Mouse (Mus musculus) heart, embryonic 10.5 days (tissue): Measurements from ENCODE around the gene Bpifa2. TPM values are rescaled to one million over a fixed set of nuclear protein-coding genes. Genes with fewer than 3 reads are reported as not detected.

Experiments
- DNase-seq: peaks from one replicate; pipeline ENCODE4 v3.0.0-alpha.2; 2017; ENCODE audit warnings: low spot score
- H3K27ac ChIP-seq: fragments of 300-500 bp; sonication (generic); 2 replicates; pipeline ENCODE4 v1.5.1; 2016; ENCODE audit warnings: mild to moderate bottlenecking
- H3K27me3 ChIP-seq: fragments of 300-500 bp; sonication (generic); 2 replicates; pipeline ENCODE4 v1.6.1; 2016; ENCODE audit warnings: mild to moderate bottlenecking; ENCODE audit not compliant: poor library complexity, insufficient read depth, severe bottlenecking
- H3K36me3 ChIP-seq: fragments of 300-500 bp; sonication (generic); 2 replicates; pipeline ENCODE4 v1.6.1; 2016; ENCODE audit warnings: mild to moderate bottlenecking, moderate library complexity
- H3K4me1 ChIP-seq: fragments of 300-500 bp; sonication (generic); 2 replicates; pipeline ENCODE4 v1.6.1; 2016; ENCODE audit warnings: mild to moderate bottlenecking
- H3K4me3 ChIP-seq: fragments of 300-500 bp; sonication (generic); 2 replicates; pipeline ENCODE4 v1.5.1; 2016; ENCODE audit warnings: mild to moderate bottlenecking, moderate library complexity
- H3K9me3 ChIP-seq: fragments of 300-500 bp; sonication (generic); 2 replicates; pipeline ENCODE4 v1.6.1; 2016; ENCODE audit warnings: mild to moderate bottlenecking, moderate library complexity
- WGBS: fragments of 180-500 bp; shearing (Covaris S2); methylation state at CpG from one replicate; pipeline ENCODE4 v1.1.7; 2016; 5-methylcytosine and 5-hydroxymethylcytosine counted together
- polyA plus RNA-seq: library from polyadenylated mRNA; unstranded; fragments of >200 nt; fragmentation: Nextera tagmentation; extraction: Ambion mirVana; gene quantifications from 2 replicates; pipeline ENCODE4 v1.2.1, GENCODE M21; 2016

The Bpifa2 gene
- polyA plus RNA-seq, result not detected in 2 replicates

DNA sequence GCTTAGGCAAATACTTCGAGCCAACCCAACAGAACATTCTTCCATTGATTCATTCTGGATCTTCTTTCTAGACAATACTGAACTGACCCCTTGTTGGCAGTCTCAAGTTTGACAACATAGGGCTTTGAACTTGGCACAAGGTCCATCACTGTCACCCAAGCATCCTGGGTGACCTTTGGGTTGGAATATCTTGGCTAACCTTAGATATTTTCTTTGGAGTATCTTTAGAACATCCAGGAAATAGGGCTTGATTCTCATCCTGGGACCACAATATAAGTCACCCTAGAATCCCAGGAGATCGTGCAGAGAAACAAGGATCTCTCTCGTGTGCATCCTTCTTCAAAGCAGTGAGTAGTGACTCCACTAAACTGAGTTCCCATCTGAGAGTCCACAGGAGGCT is at the start of gene Bpifa2:
Bpifa2 (plus strand) TSS at position 301 of the 400 bp plus-strand sequence.
- no peak within 1 kb of the TSS for H3K4me3 ChIP-seq
- no peak for DNase-seq
- H3K36me3 ChIP-seq, result no peaks in the 10 kb centered on the region
- WGBS, result 69% methylated on average over 3 of the region's 3 CpGs
- H3K27me3 ChIP-seq, result no peaks in the 10 kb centered on the region
- no peaks in the 10 kb centered on the region for H3K9me3 ChIP-seq
- H3K27ac ChIP-seq, result no peak within 1 kb of the TSS
- H3K4me1 ChIP-seq, result no peaks in the 10 kb centered on the region

DNA sequence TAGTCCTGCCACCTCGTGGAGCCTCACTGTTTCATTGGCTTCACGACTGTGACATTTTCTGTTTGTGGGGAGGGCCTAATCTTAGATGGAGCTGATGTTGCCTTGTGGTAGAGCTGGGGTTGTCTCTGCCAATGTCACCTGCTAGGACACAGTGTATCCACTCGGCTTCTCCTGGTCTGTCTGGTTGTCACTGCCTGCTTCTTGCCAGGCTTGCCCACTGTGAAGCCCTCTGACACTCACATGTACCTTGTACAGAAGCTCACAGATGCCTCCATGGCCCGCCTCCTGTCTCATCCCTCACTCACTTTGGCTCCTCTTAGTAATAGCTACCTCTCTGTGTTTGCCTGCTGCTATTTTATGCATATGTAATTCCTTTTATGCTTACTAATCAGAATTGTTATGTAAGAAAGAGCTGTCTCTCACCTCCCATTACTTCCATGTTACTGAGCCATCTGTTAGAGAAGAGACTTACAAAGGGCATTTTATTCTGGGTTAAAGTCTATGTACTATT is 45.2 kb upstream of the Bpifa2 start:
- 57% methylated on average over 4 of the region's 4 CpGs for WGBS
- no peaks in the 10 kb centered on the region for H3K9me3 ChIP-seq
- H3K36me3 ChIP-seq, result no peaks in the 10 kb centered on the region
- H3K4me3 ChIP-seq, result no peak overlapping the region
- no peaks in the 10 kb centered on the region for H3K4me1 ChIP-seq
- H3K27ac ChIP-seq, result no peak overlapping the region
- no peak for DNase-seq
- no peaks in the 10 kb centered on the region for H3K27me3 ChIP-seq

DNA sequence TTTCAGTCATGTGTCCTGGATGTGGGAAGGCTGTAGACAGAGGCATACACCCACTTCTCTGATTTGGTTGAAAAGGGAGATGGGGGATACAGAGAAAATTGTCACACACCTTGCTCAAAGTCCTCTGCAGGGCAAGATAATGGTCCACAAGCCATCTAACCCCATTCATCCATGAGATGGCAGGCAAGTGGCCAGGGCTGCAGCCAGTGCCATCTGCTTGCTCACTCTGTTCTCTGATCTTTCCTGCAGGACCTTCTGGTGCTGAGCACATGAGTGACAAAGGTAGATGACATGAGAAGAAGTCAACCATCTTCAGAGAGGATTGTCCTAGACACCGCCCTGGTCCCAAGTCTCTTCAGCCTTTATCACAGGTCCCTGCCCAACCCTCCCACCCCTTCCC is 44.7 kb upstream of the Bpifa2 start:
- H3K27ac ChIP-seq, result no peak overlapping the region
- no peaks in the 10 kb centered on the region for H3K27me3 ChIP-seq
- no peaks in the 10 kb centered on the region for H3K4me1 ChIP-seq
- 80% methylated on average over 1 of the region's 1 CpGs for WGBS
- H3K9me3 ChIP-seq, result no peaks in the 10 kb centered on the region
- H3K4me3 ChIP-seq, result no peak overlapping the region
- no peaks in the 10 kb centered on the region for H3K36me3 ChIP-seq
- no peak for DNase-seq

DNA sequence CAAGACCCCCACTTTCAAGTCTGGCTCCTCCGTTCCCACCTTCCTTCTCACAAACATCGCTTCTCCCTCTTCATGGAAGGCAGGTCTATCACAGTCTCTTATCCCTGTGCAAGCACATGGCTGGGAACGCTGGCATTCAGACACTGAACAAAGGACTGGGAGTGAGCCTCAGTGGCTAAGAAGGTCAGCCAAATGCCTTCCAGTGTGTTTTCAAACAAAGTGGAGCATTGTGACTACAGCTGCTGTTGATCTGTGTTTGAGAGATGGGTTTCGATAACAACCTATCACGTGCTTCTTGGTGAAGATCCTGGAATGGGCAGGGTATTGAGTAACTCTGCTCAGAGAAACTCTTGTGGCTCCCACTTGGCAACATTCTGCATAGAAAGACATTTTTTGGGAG is 37.8 kb upstream of the Bpifa2 start:
- H3K4me3 ChIP-seq, result no peak overlapping the region
- H3K4me1 ChIP-seq, result 0 out of 2 replicates have a peak, but pooled peaks cover 4% of the 10 kb centered on the region
- no peaks in the 10 kb centered on the region for H3K36me3 ChIP-seq
- 77% methylated on average over 5 of the region's 5 CpGs for WGBS
- no peak overlapping the region for H3K27ac ChIP-seq
- H3K27me3 ChIP-seq, result no peaks in the 10 kb centered on the region
- H3K9me3 ChIP-seq, result no peaks in the 10 kb centered on the region
- no peak for DNase-seq

DNA sequence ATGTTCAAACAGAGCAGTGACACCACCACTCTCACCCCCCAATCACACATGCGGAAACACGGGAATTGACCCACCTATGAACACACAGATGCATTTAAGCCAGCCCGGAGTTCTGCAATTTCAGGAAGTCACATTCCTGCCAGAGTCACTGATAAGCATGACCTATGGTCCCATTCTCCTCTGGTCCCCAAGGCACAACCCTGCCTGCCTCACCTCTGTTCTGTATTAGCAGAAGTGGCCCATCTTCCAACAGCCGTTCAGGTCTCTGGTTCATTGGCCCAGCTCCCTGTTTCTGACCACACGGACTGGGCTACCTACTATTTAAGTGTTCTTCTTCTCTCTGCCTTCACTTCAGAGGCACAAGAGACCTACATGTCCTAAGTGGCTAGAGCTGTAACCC is 33.5 kb upstream of the Bpifa2 start, which contains the start of gene Bpifa6:
Bpifa6 (plus strand) TSS at position 364 of the 400 bp plus-strand sequence.
- no peaks in the 10 kb centered on the region for H3K9me3 ChIP-seq
- no peak for DNase-seq
- WGBS, result 65% methylated on average over 5 of the region's 5 CpGs
- no peaks in the 10 kb centered on the region for H3K36me3 ChIP-seq
- no peak within 1 kb of the TSS for H3K27ac ChIP-seq
- 0 out of 2 replicates have a peak, but pooled peaks cover 4% of the 10 kb centered on the region for H3K4me1 ChIP-seq
- H3K27me3 ChIP-seq, result no peaks in the 10 kb centered on the region
- no peak within 1 kb of the TSS for H3K4me3 ChIP-seq

DNA sequence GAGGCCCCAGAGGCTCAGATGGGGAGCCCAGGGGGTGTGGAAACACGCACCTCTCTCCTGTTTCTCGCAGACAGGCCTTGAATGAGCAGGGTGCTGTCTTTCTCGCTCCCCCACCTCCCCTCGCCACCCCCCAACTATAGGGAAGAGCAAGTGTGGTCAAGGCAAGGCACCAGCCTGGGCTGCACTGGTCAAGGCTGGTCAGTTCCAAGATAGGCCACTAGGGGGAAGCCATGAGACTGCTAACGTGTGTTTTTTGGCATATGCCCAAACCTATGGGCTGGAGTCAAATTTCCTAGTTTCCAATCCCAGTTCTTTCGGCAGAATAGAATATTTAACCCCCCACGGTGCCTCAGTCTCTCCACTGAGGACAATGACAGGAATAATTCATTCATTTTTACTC is 12.3 kb upstream of the Bpifa2 start:
- Histone ChIP-seq H3K27me3 (no peaks in the 10 kb centered on the region), H3K4me1 (no peaks in the 10 kb centered on the region), H3K4me3 (no peak overlapping the region), H3K27ac (no peak overlapping the region), H3K36me3 (no peaks in the 10 kb centered on the region), H3K9me3 (no peaks in the 10 kb centered on the region)
- DNase-seq, result peak; percentile 79
- 9% methylated on average over 7 of the region's 7 CpGs for WGBS

DNA sequence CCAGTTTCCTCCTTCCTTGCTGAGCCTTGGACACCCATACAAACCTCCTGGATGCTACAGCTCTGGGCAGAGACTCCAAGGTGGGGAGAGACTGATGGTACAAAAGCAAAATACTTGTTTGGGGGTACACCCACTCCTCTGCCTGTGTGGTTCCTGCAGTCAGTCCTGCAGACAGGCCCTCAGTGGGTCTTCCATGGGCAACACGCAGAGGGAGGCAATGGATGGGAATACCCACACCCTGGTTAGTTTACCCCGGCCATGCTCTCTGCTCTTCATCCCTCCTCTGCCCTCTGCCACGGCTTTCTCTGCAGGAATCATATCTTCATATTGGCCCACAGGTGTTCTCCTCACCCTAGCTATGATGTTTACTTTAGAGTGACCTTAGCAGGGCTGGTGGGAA is 7.6 kb upstream of the Bpifa2 start:
- H3K4me3 ChIP-seq, result no peak overlapping the region
- H3K36me3 ChIP-seq, result no peaks in the 10 kb centered on the region
- no peaks in the 10 kb centered on the region for H3K27me3 ChIP-seq
- 72% methylated on average over 3 of the region's 3 CpGs for WGBS
- H3K9me3 ChIP-seq, result no peaks in the 10 kb centered on the region
- H3K27ac ChIP-seq, result no peak overlapping the region
- H3K4me1 ChIP-seq, result no peaks in the 10 kb centered on the region
- DNase-seq, result no peak

GRCm38 (mm10) chr2:154001056-154001455 is 7.0 kb upstream of the Bpifa2 start:
- Histone ChIP-seq H3K27ac (no peak overlapping the region), H3K36me3 (no peaks in the 10 kb centered on the region), H3K27me3 (no peaks in the 10 kb centered on the region), H3K4me3 (no peak overlapping the region), H3K4me1 (no peaks in the 10 kb centered on the region), H3K9me3 (no peaks in the 10 kb centered on the region)
- DNase-seq, result no peak

DNA sequence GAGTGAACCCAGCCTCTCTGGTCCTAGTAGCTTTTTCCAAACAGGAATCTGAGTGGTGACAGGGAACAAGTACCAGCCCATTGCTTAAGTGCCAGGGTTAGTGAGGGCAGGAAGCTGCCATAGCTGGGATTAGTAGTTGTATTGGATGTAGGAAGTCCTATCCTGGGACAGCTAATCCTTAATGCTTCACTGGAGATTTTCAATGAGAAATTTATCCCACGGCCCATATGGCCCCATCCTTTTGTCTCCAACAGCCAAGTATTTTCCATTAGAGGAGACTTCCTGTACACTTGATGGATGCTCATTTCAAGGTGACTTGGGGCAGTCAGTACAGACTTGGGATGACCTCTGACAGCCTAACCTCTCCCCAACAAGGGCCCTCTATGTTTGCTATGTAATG is 3.6 kb upstream of the Bpifa2 start:
- Histone ChIP-seq H3K4me1 (no peaks in the 10 kb centered on the region), H3K36me3 (no peaks in the 10 kb centered on the region), H3K27ac (no peak overlapping the region), H3K9me3 (no peaks in the 10 kb centered on the region), H3K27me3 (no peaks in the 10 kb centered on the region), H3K4me3 (no peak overlapping the region)
- DNase-seq, result no peak
- 65% methylated on average over 1 of the region's 1 CpGs for WGBS

GRCm38 (mm10) chr2:154005094-154005493 is 3.0 kb upstream of the Bpifa2 start:
- no peak for DNase-seq
- no peak overlapping the region for H3K27ac ChIP-seq
- 74% methylated on average over 1 of the region's 1 CpGs for WGBS

DNA sequence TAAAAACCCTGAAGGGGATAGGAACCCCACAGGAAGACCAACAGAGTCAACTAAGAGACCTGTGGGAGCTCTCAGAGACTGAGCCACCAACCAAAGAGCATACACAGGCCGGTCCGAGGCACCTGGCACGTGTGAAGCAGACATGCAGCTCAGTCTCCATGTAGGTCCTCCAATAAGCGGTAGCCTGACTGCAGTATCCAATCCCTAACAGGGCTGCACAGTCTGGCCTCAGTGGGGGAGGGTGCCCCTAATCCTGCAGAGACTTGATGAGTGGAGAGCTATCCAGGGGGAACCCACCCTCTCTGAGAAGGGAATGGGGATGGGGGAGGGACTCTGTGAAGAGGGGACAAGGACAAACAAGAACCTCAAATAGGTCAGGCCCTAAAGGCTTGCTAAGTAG is 2.3 kb upstream of the Bpifa2 start:
- Histone ChIP-seq H3K4me1 (no peaks in the 10 kb centered on the region), H3K36me3 (no peaks in the 10 kb centered on the region), H3K27me3 (no peaks in the 10 kb centered on the region), H3K4me3 (no peak overlapping the region), H3K27ac (no peak overlapping the region), H3K9me3 (no peaks in the 10 kb centered on the region)
- WGBS, result 77% methylated on average over 4 of the region's 4 CpGs
- DNase-seq, result no peak

More at GRCm38 (mm10) chr2:154005094-154005493, 3.0 kb upstream of the Bpifa2 start:
- Histone ChIP-seq H3K9me3 (no peaks in the 10 kb centered on the region), H3K4me3 (no peak overlapping the region), H3K36me3 (no peaks in the 10 kb centered on the region), H3K27me3 (no peaks in the 10 kb centered on the region), H3K4me1 (no peaks in the 10 kb centered on the region)

DNA sequence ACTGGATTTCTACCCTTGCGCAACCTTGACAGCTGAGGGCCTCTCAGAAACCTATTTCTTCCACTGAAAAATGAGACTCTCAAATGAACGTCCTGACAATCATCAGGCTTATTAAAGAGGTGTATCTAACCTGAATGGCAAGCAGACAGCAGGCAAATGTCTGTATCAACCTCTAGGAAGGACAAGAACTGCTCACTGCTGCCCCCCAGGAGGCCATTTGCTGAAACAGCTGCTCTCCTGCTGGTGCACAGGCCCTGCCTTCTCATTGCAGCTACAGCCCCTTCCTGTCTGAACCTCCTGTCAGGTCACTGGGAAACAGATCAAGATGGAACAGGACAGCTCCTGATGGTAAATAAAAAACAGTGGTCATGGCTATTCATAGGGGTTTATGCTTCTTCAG is 1.7 kb upstream of the Bpifa2 start:
- no peaks in the 10 kb centered on the region for H3K9me3 ChIP-seq
- no peaks in the 10 kb centered on the region for H3K4me1 ChIP-seq
- no peak for DNase-seq
- H3K27ac ChIP-seq, result no peak overlapping the region
- 69% methylated on average over 2 of the region's 2 CpGs for WGBS
- H3K36me3 ChIP-seq, result no peaks in the 10 kb centered on the region
- H3K27me3 ChIP-seq, result no peaks in the 10 kb centered on the region
- H3K4me3 ChIP-seq, result no peak overlapping the region

DNA sequence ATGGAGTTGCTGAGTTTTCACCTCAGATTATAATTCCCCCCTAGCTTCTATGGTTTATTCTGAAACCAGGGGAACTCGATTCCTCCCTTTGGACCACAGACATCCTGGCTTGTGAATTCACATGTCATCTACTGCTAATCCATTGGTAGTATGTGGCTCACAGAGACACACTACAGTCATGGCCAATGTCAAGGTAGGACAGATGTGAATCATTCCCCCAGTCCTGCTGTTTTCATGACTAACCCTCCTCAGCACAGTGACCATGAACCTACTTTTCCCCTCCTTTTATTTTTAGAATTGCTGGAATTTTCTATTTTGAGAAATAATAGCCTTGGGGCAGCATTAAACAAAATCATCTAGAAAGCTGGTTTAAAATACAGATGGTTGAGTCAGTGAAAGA is 684 bp upstream of the Bpifa2 start:
- WGBS, result 79% methylated on average over 1 of the region's 1 CpGs
- Histone ChIP-seq H3K9me3 (no peaks in the 10 kb centered on the region), H3K27me3 (no peaks in the 10 kb centered on the region), H3K4me3 (no peak overlapping the region), H3K4me1 (no peaks in the 10 kb centered on the region), H3K36me3 (no peaks in the 10 kb centered on the region), H3K27ac (no peak overlapping the region)
- DNase-seq, result no peak

- no peaks in the 10 kb centered on the region for H3K36me3 ChIP-seq
- H3K4me3 ChIP-seq, result no peak overlapping the region
- WGBS, result 87% methylated on average over 1 of the region's 1 CpGs
- H3K27ac ChIP-seq, result no peak overlapping the region
- H3K9me3 ChIP-seq, result no peaks in the 10 kb centered on the region
- no peaks in the 10 kb centered on the region for H3K27me3 ChIP-seq
- DNase-seq, result no peak
- H3K4me1 ChIP-seq, result no peaks in the 10 kb centered on the region
Measured at GRCm38 (mm10) chr2:154017990-154018389, 9.9 kb downstream of the Bpifa2 start.
